Mouse (Mus musculus) embryonic fibroblast, embryonic 13.5 days (primary cell): ENCODE results near the gene Pde7b.

Experiments used
- CTCF ChIP-seq: IDR thresholded peaks from 2 replicates; pipeline ENCODE4 v1.5.1; 2011; ENCODE audit warnings: mild to moderate bottlenecking, control low read depth, low read length, moderate library complexity, borderline replicate concordance; ENCODE audit not compliant: insufficient read depth
- POLR2A ChIP-seq: IDR thresholded peaks from 2 replicates; pipeline ENCODE4 v1.6.1; 2011; ENCODE audit warnings: low read depth, mild to moderate bottlenecking, control low read depth, low read length, moderate library complexity

- TF ChIP-seq POLR2A (no peak), CTCF (no peak)
These were observed 173.5 kb downstream of the Pde7b start for GRCm38 (mm10) chr10:20551341-20551740.
